Mouse (Mus musculus) cerebellum, adult 9-10 months (tissue): ENCODE data around the gene D17H6S53E.

Experiments
- DNase-seq: peaks from one replicate; pipeline ENCODE4 v3.0.0; 2022

Gene D17H6S53E

GRCm38 (mm10) chr17:35134801-35135590 is 8.8 kb downstream of the D17H6S53E start, which contains the start of gene Bag6:
TSS of gene Bag6 (plus strand) at chr17:35135178.
- peak; percentile 96 for DNase-seq

- DNase-seq = no peak
These were observed 9.6 kb downstream of the D17H6S53E start for GRCm38 (mm10) chr17:35135591-35136320.

GRCm38 (mm10) chr17:35139269-35139668 is 13.1 kb downstream of the D17H6S53E start:
- DNase-seq = no peak

- DNase-seq = no peak
These were observed 14.4 kb downstream of the D17H6S53E start for GRCm38 (mm10) chr17:35140490-35140996.

GRCm38 (mm10) chr17:35141971-35142370 is 15.8 kb downstream of the D17H6S53E start:
- DNase-seq = no peak

- DNase-seq = no peak
These were observed 20.0 kb downstream of the D17H6S53E start for GRCm38 (mm10) chr17:35146139-35146538.

- DNase-seq = no peak
These were observed 21.2 kb downstream of the D17H6S53E start for GRCm38 (mm10) chr17:35147348-35147747.

- DNase-seq = no peak
These were observed 21.9 kb downstream of the D17H6S53E start for GRCm38 (mm10) chr17:35147922-35148639.

- DNase-seq = no peak
These were observed 25.9 kb downstream of the D17H6S53E start for GRCm38 (mm10) chr17:35152121-35152520.

- no peak for DNase-seq
These were observed 26.9 kb downstream of the D17H6S53E start for GRCm38 (mm10) chr17:35153077-35153476.

- no peak for DNase-seq
These were observed 27.8 kb downstream of the D17H6S53E start for GRCm38 (mm10) chr17:35153931-35154330.

- no peak for DNase-seq
These were observed 28.4 kb downstream of the D17H6S53E start for GRCm38 (mm10) chr17:35154616-35155015.

GRCm38 (mm10) chr17:35155451-35155850 is 29.3 kb downstream of the D17H6S53E start:
- DNase-seq = no peak

GRCm38 (mm10) chr17:35156461-35157200 is 30.5 kb downstream of the D17H6S53E start:
- no peak for DNase-seq

GRCm38 (mm10) chr17:35157254-35157653 is 31.1 kb downstream of the D17H6S53E start:
- DNase-seq = no peak

GRCm38 (mm10) chr17:35157661-35158175 is 31.5 kb downstream of the D17H6S53E start:
- peak; percentile 26 for DNase-seq

GRCm38 (mm10) chr17:35158850-35159593 is 32.8 kb downstream of the D17H6S53E start:
- peak; percentile 13 for DNase-seq

- DNase-seq = peak; percentile 37
These were observed 33.5 kb downstream of the D17H6S53E start for GRCm38 (mm10) chr17:35159638-35160037.

GRCm38 (mm10) chr17:35161421-35161820 is 35.2 kb downstream of the D17H6S53E start:
- DNase-seq = no peak

- no peak for DNase-seq
These were observed 35.9 kb downstream of the D17H6S53E start for GRCm38 (mm10) chr17:35162121-35162520.

GRCm38 (mm10) chr17:35162730-35163129 is 36.6 kb downstream of the D17H6S53E start:
- peak; percentile 63 for DNase-seq
